Mouse (Mus musculus): ENCODE measurements at regions not wholly inside any gene's neighbourhood (a gene's known extent, or its start where the extent isn't known, plus 50 kb on each side); places are given as distances from the start of the nearest gene placed in this dataset.

- no peaks in the 10 kb centered on the region; the same call in 1 of the 2 replicates for H3K9me3 ChIP-seq (ENCODE audit: control insufficient read depth, low read length)
- no peak overlapping the region for H3K4me3 ChIP-seq (ENCODE audit: insufficient read depth in 1 of 2, low read depth in 2 of 2, low read length in 2 of 2)
- no peak overlapping the region for H3K27ac ChIP-seq
- no peaks in the 10 kb centered on the region for H3K36me3 ChIP-seq (replicated peaks; ENCODE audit: control insufficient read depth, insufficient read depth, low read depth)
- H3K4me1 ChIP-seq (replicated peaks; ENCODE audit: control insufficient read depth in 2 of 2, insufficient read depth in 2 of 2, low read length in 1 of 2), result no peaks in the 10 kb centered on the region
- ATAC-seq (ENCODE audit: insufficient read depth) (no peak), DNase-seq (ENCODE audit: low read depth in 3 of 3, low spot score in 3 of 3) (no peak)
- H3K4me2 ChIP-seq (ENCODE audit: low read depth), result no peak overlapping the region
- H3K9ac ChIP-seq (replicated peaks), result no peak overlapping the region
- TF ChIP-seq CTCF (IDR thresholded peaks at IDR 0.05; ENCODE audit: low read depth) (no peak), EP300 (IDR thresholded peaks at IDR 0.05; ENCODE audit: low read depth) (no peak)
- 62% methylated on average over 7 of the region's 7 CpGs for WGBS (ENCODE audit: insufficient replicate concordance)
- H3K27me3 ChIP-seq (ENCODE audit: control insufficient read depth, insufficient read depth, low read length), result no peaks in the 10 kb centered on the region
These were observed 711.4 kb downstream of the Nxph1 start for GRCm38 (mm10) chr6:9659672-9660071.

GRCm38 (mm10) chr6:9685182-9685581 is 737.0 kb downstream of the Nxph1 start:
- no peaks in the 10 kb centered on the region for H3K36me3 ChIP-seq (replicated peaks; ENCODE audit: control insufficient read depth, insufficient read depth, low read depth)
- H3K4me3 ChIP-seq (ENCODE audit: insufficient read depth in 1 of 2, low read depth in 2 of 2, low read length in 2 of 2), result no peak overlapping the region
- H3K4me2 ChIP-seq (ENCODE audit: low read depth), result no peak overlapping the region
- H3K27me3 ChIP-seq (ENCODE audit: control insufficient read depth, insufficient read depth, low read length), result no peaks in the 10 kb centered on the region
- ATAC-seq (ENCODE audit: insufficient read depth) (no peak), DNase-seq (ENCODE audit: low read depth in 3 of 3, low spot score in 3 of 3) (no peak)
- no peak overlapping the region for H3K27ac ChIP-seq
- no peaks in the 10 kb centered on the region for H3K4me1 ChIP-seq (replicated peaks; ENCODE audit: control insufficient read depth in 2 of 2, insufficient read depth in 2 of 2, low read length in 1 of 2)
- no peaks in the 10 kb centered on the region for H3K9me3 ChIP-seq (ENCODE audit: control insufficient read depth, low read length)
- H3K9ac ChIP-seq (replicated peaks), result no peak overlapping the region
- TF ChIP-seq CTCF (IDR thresholded peaks at IDR 0.05; ENCODE audit: low read depth) (no peak), EP300 (IDR thresholded peaks at IDR 0.05; ENCODE audit: low read depth) (no peak)

- H3K4me2 ChIP-seq (ENCODE audit: low read depth), result no peak overlapping the region
- H3K4me3 ChIP-seq (ENCODE audit: insufficient read depth in 1 of 2, low read depth in 2 of 2, low read length in 2 of 2), result no peak overlapping the region
- DNase-seq (ENCODE audit: low read depth in 3 of 3, low spot score in 3 of 3) (no peak), ATAC-seq (ENCODE audit: insufficient read depth) (no peak)
- no peaks in the 10 kb centered on the region for H3K4me1 ChIP-seq (replicated peaks; ENCODE audit: control insufficient read depth in 2 of 2, insufficient read depth in 2 of 2, low read length in 1 of 2)
- no peak for TF ChIP-seq EP300 (IDR thresholded peaks at IDR 0.05; ENCODE audit: low read depth)
- no peak for TF ChIP-seq CTCF (IDR thresholded peaks at IDR 0.05; ENCODE audit: low read depth)
- H3K27me3 ChIP-seq (ENCODE audit: control insufficient read depth, insufficient read depth, low read length), result no peaks in the 10 kb centered on the region
- WGBS (ENCODE audit: insufficient replicate concordance), result 25% methylated on average over 1 of the region's 1 CpGs
- H3K9me3 ChIP-seq (ENCODE audit: control insufficient read depth, low read length), result no peaks in the 10 kb centered on the region
- H3K27ac ChIP-seq, result no peak overlapping the region
- H3K36me3 ChIP-seq (replicated peaks; ENCODE audit: control insufficient read depth, insufficient read depth, low read depth), result no peaks in the 10 kb centered on the region
- no peak overlapping the region for H3K9ac ChIP-seq (replicated peaks)
These were observed 745.5 kb downstream of the Nxph1 start for GRCm38 (mm10) chr6:9693714-9694113.

- DNase-seq (ENCODE audit: low read depth in 3 of 3, low spot score in 3 of 3), result no peak
- no peak for ATAC-seq (ENCODE audit: insufficient read depth)
- H3K4me3 ChIP-seq (ENCODE audit: insufficient read depth in 1 of 2, low read depth in 2 of 2, low read length in 2 of 2), result no peak overlapping the region
- H3K4me1 ChIP-seq (replicated peaks; ENCODE audit: control insufficient read depth in 2 of 2, insufficient read depth in 2 of 2, low read length in 1 of 2), result no peaks in the 10 kb centered on the region
- TF ChIP-seq CTCF (IDR thresholded peaks at IDR 0.05; ENCODE audit: low read depth) (no peak), EP300 (IDR thresholded peaks at IDR 0.05; ENCODE audit: low read depth) (no peak)
- H3K27me3 ChIP-seq (ENCODE audit: control insufficient read depth, insufficient read depth, low read length), result no peaks in the 10 kb centered on the region
- no peak overlapping the region for H3K9ac ChIP-seq (replicated peaks)
- WGBS (ENCODE audit: insufficient replicate concordance), result 39% methylated on average over 1 of the region's 1 CpGs
- H3K27ac ChIP-seq, result no peak overlapping the region
- no peaks in the 10 kb centered on the region for H3K9me3 ChIP-seq (ENCODE audit: control insufficient read depth, low read length)
- H3K4me2 ChIP-seq (ENCODE audit: low read depth), result no peak overlapping the region
- no peaks in the 10 kb centered on the region for H3K36me3 ChIP-seq (replicated peaks; ENCODE audit: control insufficient read depth, insufficient read depth, low read depth)
These were observed 749.5 kb downstream of the Nxph1 start for GRCm38 (mm10) chr6:9697698-9698097.

- TF ChIP-seq EP300 (IDR thresholded peaks at IDR 0.05; ENCODE audit: low read depth), result no peak
- TF ChIP-seq CTCF (IDR thresholded peaks at IDR 0.05; ENCODE audit: low read depth), result no peak
- Histone ChIP-seq H3K36me3 (replicated peaks; ENCODE audit: control insufficient read depth, insufficient read depth, low read depth) (no peaks in the 10 kb centered on the region), H3K9ac (replicated peaks) (no peak overlapping the region), H3K4me3 (ENCODE audit: insufficient read depth in 1 of 2, low read depth in 2 of 2, low read length in 2 of 2) (no peak overlapping the region), H3K9me3 (ENCODE audit: control insufficient read depth, low read length) (no peaks in the 10 kb centered on the region), H3K4me2 (ENCODE audit: low read depth) (no peak overlapping the region), H3K27me3 (ENCODE audit: control insufficient read depth, insufficient read depth, low read length) (no peaks in the 10 kb centered on the region), H3K4me1 (replicated peaks; ENCODE audit: control insufficient read depth in 2 of 2, insufficient read depth in 2 of 2, low read length in 1 of 2) (no peaks in the 10 kb centered on the region), H3K27ac (no peak overlapping the region)
- DNase-seq (ENCODE audit: low read depth in 3 of 3, low spot score in 3 of 3) (no peak), ATAC-seq (ENCODE audit: insufficient read depth) (no peak)
- 45% methylated on average over 1 of the region's 1 CpGs for WGBS (ENCODE audit: insufficient replicate concordance)
These were observed 750.0 kb downstream of the Nxph1 start for GRCm38 (mm10) chr6:9698193-9698592.
